16 mouse cellular contexts compared by ENCODE assay signal in the genomic region with DNA sequence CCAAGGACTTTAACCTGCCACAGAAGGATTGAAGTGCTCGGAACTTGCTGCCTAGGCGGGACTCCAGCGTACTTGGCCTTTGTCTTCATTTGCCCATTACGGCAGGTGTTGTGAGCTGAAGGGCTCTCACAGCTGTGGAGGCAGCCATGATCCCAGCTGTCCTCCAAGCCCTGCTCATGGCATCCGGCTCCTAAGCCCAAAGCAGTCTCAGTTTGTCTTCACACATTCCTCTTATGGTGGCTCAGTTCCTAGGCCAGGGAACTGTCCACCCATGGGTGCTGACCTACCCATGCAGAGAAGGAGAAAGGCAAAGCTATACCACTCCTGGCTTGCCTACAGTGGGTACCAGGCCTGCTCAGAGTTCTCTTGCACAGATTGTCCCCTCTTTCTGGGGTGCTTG.
DNase-seq lines count a peak whose midpoint lies in the region; ATAC-seq and TF ChIP-seq lines count a peak whose summit lies in the region.
"Had no signal": no experiment of that assay in that cellular context is flagged by ENCODE, and none has a peak within 500 bp of the region (broad histone marks: within the 10 kb centered on the region; RNA-seq: fewer than 3 reads in every experiment).

No protein-coding gene starts in this region.

- 77% methylated on average over 5 of the region's 5 CpGs for WGBS in heart, embryonic 10.5 days
- WGBS in lung, embryonic 14.5 days: 55% methylated on average over 5 of the region's 5 CpGs
- 67% methylated on average over 5 of the region's 5 CpGs for WGBS in limb, embryonic 14.5 days

- no peaks in the 10 kb centered on the region for H3K36me3 ChIP-seq in heart, embryonic 10.5 days
- no peaks in the 10 kb centered on the region for H3K36me3 ChIP-seq in lung, embryonic 14.5 days (ENCODE audit: insufficient read depth)
- H3K36me3 ChIP-seq in limb, embryonic 14.5 days (ENCODE audit: control insufficient read depth, insufficient read depth, low read length): no peaks in the 10 kb centered on the region
- H3K36me3 ChIP-seq: forebrain, embryonic 10.5 days; heart, embryonic 15.5 days; liver, embryonic 13.5 days; stomach, embryonic 15.5 days had no signal

- intact Hi-C loops in heart, postnatal 25 days (cut with DNase I): no loop called here

- no peak for TF ChIP-seq POLR2A in limb, embryonic 14.5 days (IDR thresholded peaks at IDR 0.05; ENCODE audit: borderline replicate concordance, extremely low read depth, insufficient read depth, insufficient read length)

- no peaks in the 10 kb centered on the region for H3K4me1 ChIP-seq in heart, embryonic 10.5 days
- no peaks in the 10 kb centered on the region for H3K4me1 ChIP-seq in lung, embryonic 14.5 days (ENCODE audit: insufficient read depth)
- H3K4me1 ChIP-seq in limb, embryonic 14.5 days (ENCODE audit: control insufficient read depth, insufficient read depth, low read length): no peaks in the 10 kb centered on the region
- H3K4me1 ChIP-seq: heart, embryonic 15.5 days; liver, embryonic 13.5 days; megakaryocyte, embryonic 14.5 days; stomach, embryonic 15.5 days had no signal

- no peak for TF ChIP-seq CTCF in lung, embryonic 14.5 days (IDR thresholded peaks at IDR 0.05; ENCODE audit: low read depth)

- no peak for ATAC-seq in lung, embryonic 14.5 days (ENCODE audit: insufficient read depth)
- peak; percentile 67; the same call in 1 of the 2 replicates for ATAC-seq in limb, embryonic 14.5 days (ENCODE audit: low FRiP score, low read depth)
- ATAC-seq: hindbrain, embryonic 16.5 days had no signal

- H3K4me3 ChIP-seq in heart, embryonic 10.5 days: no peak overlapping the region
- no peak overlapping the region for H3K4me3 ChIP-seq in lung, embryonic 14.5 days (ENCODE audit: low read depth, low read length)
- H3K4me3 ChIP-seq in limb, embryonic 14.5 days (replicated peaks; ENCODE audit: low read length): no peak overlapping the region
- H3K4me3 ChIP-seq: forebrain, embryonic 10.5 days; heart, embryonic 15.5 days; liver, embryonic 13.5 days; megakaryocyte, embryonic 14.5 days; stomach, embryonic 15.5 days had no signal

- H3K4me2 ChIP-seq in lung, embryonic 14.5 days: no peak overlapping the region
- H3K4me2 ChIP-seq in limb, embryonic 14.5 days (replicated peaks; ENCODE audit: low read depth, low read length, severe bottlenecking): no peak overlapping the region
- H3K4me2 ChIP-seq: heart, embryonic 15.5 days; liver, embryonic 13.5 days; stomach, embryonic 15.5 days had no signal

- H3K9me3 ChIP-seq in heart, embryonic 10.5 days: no peaks in the 10 kb centered on the region
- no peaks in the 10 kb centered on the region for H3K9me3 ChIP-seq in lung, embryonic 14.5 days (ENCODE audit: low read depth, low read length)
- no peaks in the 10 kb centered on the region for H3K9me3 ChIP-seq in limb, embryonic 14.5 days (ENCODE audit: control insufficient read depth, low read length)
- H3K9me3 ChIP-seq: forebrain, embryonic 10.5 days; heart, embryonic 15.5 days; liver, embryonic 13.5 days; megakaryocyte, embryonic 14.5 days; stomach, embryonic 15.5 days had no signal

- H3K27me3 ChIP-seq in heart, embryonic 10.5 days (ENCODE audit: insufficient read depth, poor library complexity, severe bottlenecking): peaks cover 39% of the 10 kb centered on the region
- no peaks in the 10 kb centered on the region for H3K27me3 ChIP-seq in lung, embryonic 14.5 days (ENCODE audit: insufficient read depth, low read length)
- no peaks in the 10 kb centered on the region for H3K27me3 ChIP-seq in limb, embryonic 14.5 days (ENCODE audit: control insufficient read depth, insufficient read depth, low read length)
- H3K27me3 ChIP-seq: liver, embryonic 13.5 days; stomach, embryonic 15.5 days had no signal

- no peak overlapping the region for H3K27ac ChIP-seq in heart, embryonic 10.5 days
- no peak overlapping the region for H3K27ac ChIP-seq in lung, embryonic 14.5 days (ENCODE audit: low read depth)
- H3K27ac ChIP-seq in limb, embryonic 14.5 days (replicated peaks; ENCODE audit: low read depth, low read length): no peak overlapping the region
- H3K27ac ChIP-seq: forebrain, embryonic 10.5 days; heart, embryonic 15.5 days; liver, embryonic 13.5 days; stomach, embryonic 15.5 days had no signal

- no peak overlapping the region for H3K9ac ChIP-seq in lung, embryonic 14.5 days
- no peak overlapping the region for H3K9ac ChIP-seq in limb, embryonic 14.5 days (ENCODE audit: low read depth, low read length, severe bottlenecking)
- H3K9ac ChIP-seq: heart, embryonic 15.5 days; liver, embryonic 13.5 days; stomach, embryonic 15.5 days had no signal

- DNase-seq in heart, embryonic 10.5 days (ENCODE audit: low spot score): peak; percentile 80
- DNase-seq in heart, postnatal 25 days (ENCODE audit: low spot score): no peak
- DNase-seq in lung, embryonic 14.5 days: peak; percentile 61
- no peak for DNase-seq in lung, postnatal 36 days
- DNase-seq in R1 (ENCODE audit: low read depth, low spot score): peak; percentile 42
- peak; percentile 61 for DNase-seq in limb, embryonic 14.5 days (ENCODE audit: low spot score)
- DNase-seq in urinary bladder, postnatal 36 days (ENCODE audit: low spot score in 2 of 2): no peak
- no peak for DNase-seq in thymus, postnatal 14 days
- DNase-seq: cerebellum, adult 11-12 months; gastrocnemius, postnatal 25 days; liver, embryonic 13.5 days had no signal

Comparison
In these comparisons a context has a peak if more than half of its experiments do, and no peak if none do; other contexts are left out.
1. DNase-seq: peak in heart, embryonic 10.5 days (single experiment), lung, embryonic 14.5 days (single experiment), R1 (single experiment) and limb, embryonic 14.5 days (single experiment); none in heart, postnatal 25 days (single experiment), lung, postnatal 36 days (single experiment), urinary bladder, postnatal 36 days (0 of 2) and thymus, postnatal 14 days (single experiment).